In genomic region chr4:129750430-129750829, GRCm38 (mm10) we compare ENCODE assay signal across 25 mouse cellular contexts. TPM values are rescaled to one million over a fixed set of nuclear protein-coding genes. Genes with fewer than 3 reads are reported as not detected.
DNase-seq lines count a peak whose midpoint lies in the region; ATAC-seq and TF ChIP-seq lines count a peak whose summit lies in the region.
"Had no signal": no experiment of that assay in that cellular context is flagged by ENCODE, and none has a peak within 500 bp of the region (broad histone marks: within the 10 kb centered on the region; RNA-seq: fewer than 3 reads in every experiment).

No protein-coding gene starts in this region.

- H3K4me2 ChIP-seq in kidney, embryonic 14.5 days (replicated peaks; ENCODE audit: low read depth, low read length) = no peak overlapping the region
- H3K4me2 ChIP-seq in forebrain, embryonic 13.5 days = no peak overlapping the region
- no peak overlapping the region for H3K4me2 ChIP-seq in hindbrain, embryonic 11.5 days (replicated peaks; ENCODE audit: low read depth, low read length)
- H3K4me2 ChIP-seq: embryonic facial prominence, embryonic 12.5 days; heart, embryonic 15.5 days; hindbrain, embryonic 14.5 days; liver, embryonic 15.5 days had no signal

- TF ChIP-seq CTCF in small intestine, adult 2 months (IDR thresholded peaks at IDR 0.05; ENCODE audit: extremely low read depth, insufficient read length, insufficient replicate concordance, low read depth, low read length) = no peak
- no peak for TF ChIP-seq CTCF in lung, adult 2 months (IDR thresholded peaks at IDR 0.05; ENCODE audit: insufficient read depth, low read length)

- no peak overlapping the region for H3K4me3 ChIP-seq in kidney, embryonic 14.5 days (ENCODE audit: low read length)
- H3K4me3 ChIP-seq in ES-E14 (ENCODE audit: insufficient read depth in 1 of 2, low read depth in 1 of 2, low read length in 2 of 2, poor library complexity in 1 of 2, severe bottlenecking in 1 of 2) = no peak overlapping the region
- H3K4me3 ChIP-seq in small intestine, adult 2 months (ENCODE audit: low read depth, low read length) = no peak overlapping the region
- no peak overlapping the region for H3K4me3 ChIP-seq in forebrain, embryonic 13.5 days
- H3K4me3 ChIP-seq in hindbrain, embryonic 11.5 days (ENCODE audit: low read depth, low read length) = no peak overlapping the region
- no peak overlapping the region for H3K4me3 ChIP-seq in lung, adult 2 months (replicated peaks; ENCODE audit: extremely low read depth, low read depth, low read length)
- H3K4me3 ChIP-seq: embryonic facial prominence, embryonic 12.5 days; heart, embryonic 15.5 days; liver, embryonic 15.5 days; myocyte had no signal

- ATAC-seq in kidney, embryonic 14.5 days (ENCODE audit: low FRiP score, low TSS enrichment) = no peak
- ATAC-seq in inflammation-experienced regulatory T-cells, adult 6 months = peak; percentile 51
- ATAC-seq in forebrain, embryonic 13.5 days = no peak
- no peak for ATAC-seq in hindbrain, embryonic 11.5 days (ENCODE audit: low FRiP score)
- ATAC-seq: midbrain, embryonic 16.5 days had no signal

- no peak for TF ChIP-seq POLR2A in small intestine, adult 2 months (IDR thresholded peaks at IDR 0.05; ENCODE audit: low read depth, low read length)
- TF ChIP-seq POLR2A in lung, adult 2 months (IDR thresholded peaks at IDR 0.05; ENCODE audit: borderline replicate concordance, extremely low read depth, low read depth, low read length) = no peak

- H3K27ac ChIP-seq in kidney, embryonic 14.5 days (ENCODE audit: low read depth, low read length) = peak overlapping the region; percentile 24; the same call in 1 of the 2 replicates
- H3K27ac ChIP-seq in ES-E14 (ENCODE audit: insufficient read depth, low read depth, low read length, poor library complexity, severe bottlenecking) = no peak overlapping the region
- H3K27ac ChIP-seq in small intestine, adult 2 months (ENCODE audit: insufficient read depth, low read depth, low read length) = 0 out of 2 replicates have a peak overlapping the region, but pooled peaks have one; percentile 20
- no peak overlapping the region for H3K27ac ChIP-seq in forebrain, embryonic 13.5 days
- no peak overlapping the region for H3K27ac ChIP-seq in hindbrain, embryonic 11.5 days (ENCODE audit: low read depth, low read length)
- H3K27ac ChIP-seq: embryonic facial prominence, embryonic 12.5 days; heart, embryonic 15.5 days; hindbrain, embryonic 14.5 days; liver, embryonic 15.5 days; macrophage had no signal

- H3K27me3 ChIP-seq in kidney, embryonic 14.5 days (ENCODE audit: control insufficient read depth, insufficient read depth, low read length) = no peaks in the 10 kb centered on the region
- H3K27me3 ChIP-seq in small intestine, adult 2 months (ENCODE audit: control insufficient read depth, insufficient read depth, low read length) = no peaks in the 10 kb centered on the region
- H3K27me3 ChIP-seq in forebrain, embryonic 13.5 days = no peaks in the 10 kb centered on the region
- H3K27me3 ChIP-seq in hindbrain, embryonic 11.5 days (ENCODE audit: control insufficient read depth, insufficient read depth, low read length) = no peaks in the 10 kb centered on the region
- H3K27me3 ChIP-seq: embryonic facial prominence, embryonic 12.5 days; heart, embryonic 15.5 days had no signal

- H3K36me3 ChIP-seq in kidney, embryonic 14.5 days (ENCODE audit: control insufficient read depth, insufficient read depth, low read length) = no peaks in the 10 kb centered on the region
- H3K36me3 ChIP-seq in ES-E14 (ENCODE audit: control insufficient read depth, insufficient read depth, low read length, poor library complexity, severe bottlenecking) = no peaks in the 10 kb centered on the region
- no peaks in the 10 kb centered on the region for H3K36me3 ChIP-seq in small intestine, adult 2 months (ENCODE audit: control insufficient read depth, insufficient read depth, low read length)
- H3K36me3 ChIP-seq in forebrain, embryonic 13.5 days (ENCODE audit: poor library complexity, severe bottlenecking) = no peaks in the 10 kb centered on the region
- H3K36me3 ChIP-seq in hindbrain, embryonic 11.5 days (ENCODE audit: control insufficient read depth, insufficient read depth, low read length) = no peaks in the 10 kb centered on the region
- H3K36me3 ChIP-seq: embryonic facial prominence, embryonic 12.5 days; heart, embryonic 15.5 days; liver, embryonic 15.5 days had no signal

- no peaks in the 10 kb centered on the region for H3K9me3 ChIP-seq in kidney, embryonic 14.5 days (ENCODE audit: control insufficient read depth, low read length)
- H3K9me3 ChIP-seq in ES-E14 (ENCODE audit: control insufficient read depth, insufficient read depth, low read depth, low read length) = no peaks in the 10 kb centered on the region
- H3K9me3 ChIP-seq in forebrain, embryonic 13.5 days (replicated peaks) = no peaks in the 10 kb centered on the region
- no peaks in the 10 kb centered on the region for H3K9me3 ChIP-seq in hindbrain, embryonic 11.5 days (ENCODE audit: control insufficient read depth, low read length)
- H3K9me3 ChIP-seq: embryonic facial prominence, embryonic 12.5 days; heart, embryonic 15.5 days; liver, embryonic 15.5 days had no signal

- in situ Hi-C loops in ES-E14 (cut with MboI; ENCODE audit: low sequenced_read_pairs in 2 of 2, unreplicated experiment in 2 of 2) = no loop called here

- peaks cover 5% of the 10 kb centered on the region; the same call in 1 of the 2 replicates for H3K4me1 ChIP-seq in kidney, embryonic 14.5 days (ENCODE audit: control insufficient read depth, insufficient read depth, low read length)
- peaks cover 2 to 13% of the 10 kb centered on the region in 2 experiments; a peak in 3 of 4 replicates for H3K4me1 ChIP-seq in ES-E14 (ENCODE audit: control insufficient read depth in 2 of 2, insufficient read depth in 2 of 2, low read length in 2 of 2, poor library complexity in 1 of 2)
- H3K4me1 ChIP-seq in small intestine, adult 2 months (ENCODE audit: control insufficient read depth, insufficient read depth, insufficient read length, low read length) = peaks cover 5% of the 10 kb centered on the region; the same call in 1 of the 2 replicates
- no peaks in the 10 kb centered on the region for H3K4me1 ChIP-seq in forebrain, embryonic 13.5 days
- H3K4me1 ChIP-seq in hindbrain, embryonic 11.5 days (replicated peaks; ENCODE audit: control insufficient read depth, insufficient read depth, low read length) = no peaks in the 10 kb centered on the region
- H3K4me1 ChIP-seq in lung, adult 2 months (ENCODE audit: control insufficient read depth, insufficient read depth, low read length) = no peaks in the 10 kb centered on the region

- WGBS in kidney, embryonic 14.5 days = 35% methylated on average over 5 of the region's 5 CpGs
- 16% methylated on average over 5 of the region's 5 CpGs for WGBS in small intestine, adult 2 months
- 8% methylated on average over 5 of the region's 5 CpGs for WGBS in forebrain, embryonic 13.5 days
- WGBS in hindbrain, embryonic 11.5 days = 11% methylated on average over 5 of the region's 5 CpGs
- WGBS in lung, adult 2 months = 36% methylated on average over 5 of the region's 5 CpGs

- no peak for DNase-seq in kidney, postnatal 10 days
- peak; percentile 96 for DNase-seq in ES-E14 (ENCODE audit: low read depth, low spot score)
- DNase-seq in hindbrain, embryonic 11.5 days (ENCODE audit: low spot score) = no peak
- no peak for DNase-seq in lung, adult 2 months
- DNase-seq: adrenal gland, postnatal 10 days; cerebellum, adult 18-20 months; cerebellum, postnatal 14 days; heart, postnatal 36 days; kidney, adult 11 months; left cerebral cortex, postnatal 4 days; liver; right cerebral cortex, adult 18-20 months; right cerebral cortex, postnatal 4 days; thymus, adult 2 months had no signal

- no peak overlapping the region for H3K9ac ChIP-seq in kidney, embryonic 14.5 days (ENCODE audit: low read depth, low read length)
- no peak overlapping the region for H3K9ac ChIP-seq in ES-E14 (ENCODE audit: insufficient read depth, low read depth, low read length, poor library complexity, severe bottlenecking)
- H3K9ac ChIP-seq in forebrain, embryonic 13.5 days = no peak overlapping the region
- no peak overlapping the region for H3K9ac ChIP-seq in hindbrain, embryonic 11.5 days (ENCODE audit: low read depth, low read length)
- H3K9ac ChIP-seq: embryonic facial prominence, embryonic 12.5 days; heart, embryonic 15.5 days; hindbrain, embryonic 14.5 days; liver, embryonic 15.5 days had no signal

TF ChIP-seq in ES-E14, 5 proteins besides CTCF, POLR2A, EP300 and RAD21:
- TF ChIP-seq ZC3H11A (IDR thresholded peaks at IDR 0.05; ENCODE audit: borderline replicate concordance, low read depth, low read length) (no peak), CHD2 (IDR thresholded peaks at IDR 0.05; ENCODE audit: low read depth, low read length) (peak; percentile 56), MAFK (IDR thresholded peaks at IDR 0.05; ENCODE audit: insufficient read depth, low read depth, low read length) (peak; percentile 16; the same call in 1 of the 2 replicates)

RNA-seq across cellular contexts. Expression of gene Khdrbs1, which starts 8.3 kb away (rescaled TPM):
- polyA plus RNA-seq in kidney, embryonic 14.5 days (2014; fragmentation: Nextera tagmentation; extraction: Ambion mirVana) = 100 and 131 TPM in 2 replicates
- total RNA-seq in ES-E14 (2012; rRNA removed) = 39.6 and 58.2 TPM in 2 replicates
- 10 to 100 TPM; 35.0 to 40.3 (median 39.9) TPM for polyA plus RNA-seq in inflammation-experienced regulatory T-cells, adult 6 months (2017; shearing (Covaris generic))
- 29.4 and 58.7 TPM in 2 replicates for polyA plus RNA-seq in small intestine, adult 2 months (2012; rRNA removed)
- 190 TPM in 2 replicates for polyA plus RNA-seq in forebrain, embryonic 13.5 days (2015; fragmentation: Nextera tagmentation; extraction: Ambion mirVana)
- 158 and 183 TPM in 2 replicates for polyA plus RNA-seq in hindbrain, embryonic 11.5 days (2014; fragmentation: Nextera tagmentation; extraction: Ambion mirVana)
- polyA plus RNA-seq in lung, adult 2 months (2012; rRNA removed) = 34.8 and 44.5 TPM in 2 replicates

RNA-seq across cellular contexts. Expression of gene Tmem39b, which starts 53.8 kb away (rescaled TPM):
- 27.2 and 49.0 TPM in 2 replicates for polyA plus RNA-seq in kidney, embryonic 14.5 days (2014; fragmentation: Nextera tagmentation; extraction: Ambion mirVana)
- 15.8 and 16.9 TPM in 2 replicates for total RNA-seq in ES-E14 (2012; rRNA removed)
- 10 to 100 TPM in 2 of 3 experiments, 1 to 10 TPM in 1; 8.3 to 16.1 (median 12.8) TPM for polyA plus RNA-seq in inflammation-experienced regulatory T-cells, adult 6 months (2017; shearing (Covaris generic))
- 11.2 and 21.4 TPM in 2 replicates for polyA plus RNA-seq in small intestine, adult 2 months (2012; rRNA removed)
- polyA plus RNA-seq in forebrain, embryonic 13.5 days (2015; fragmentation: Nextera tagmentation; extraction: Ambion mirVana) = 15.5 and 21.1 TPM in 2 replicates
- polyA plus RNA-seq in hindbrain, embryonic 11.5 days (2014; fragmentation: Nextera tagmentation; extraction: Ambion mirVana) = 27.7 and 30.9 TPM in 2 replicates
- 24.4 and 25.7 TPM in 2 replicates for polyA plus RNA-seq in lung, adult 2 months (2012; rRNA removed)

Comparison
In these comparisons a context has a peak if more than half of its experiments do, and no peak if none do; other contexts are left out.
1. H3K27ac ChIP-seq: peak in kidney, embryonic 14.5 days (single experiment) and small intestine, adult 2 months (single experiment); none in ES-E14 (single experiment), forebrain, embryonic 13.5 days (single experiment) and hindbrain, embryonic 11.5 days (single experiment).